Mouse (Mus musculus): ENCODE results near the gene Zhx3. TPM values are rescaled to one million over a fixed set of nuclear protein-coding genes. Genes with fewer than 3 reads are reported as not detected.

Gene Zhx3
- polyA plus RNA-seq, 1 experiment from 2014 or later, result 13.3 TPM

GRCm38 (mm10) chr2:160798206-160798605, 74.6 kb downstream of the Zhx3 start:
- Histone ChIP-seq H3K27me3 (no peaks in the 10 kb centered on the region), H3K9ac (no peak overlapping the region), H3K4me1 (no peaks in the 10 kb centered on the region), H3K4me3 (no peak overlapping the region), H3K9me3 (no peaks in the 10 kb centered on the region), H3K27ac (no peak overlapping the region), H3K36me3 (no peaks in the 10 kb centered on the region), H3K4me2 (no peak overlapping the region)
- ATAC-seq (ENCODE audit: insufficient number of reproducible peaks, low FRiP score, low TSS enrichment, low read depth), result no peak
- 79% methylated on average over 1 of the region's 1 CpGs for WGBS

DNA sequence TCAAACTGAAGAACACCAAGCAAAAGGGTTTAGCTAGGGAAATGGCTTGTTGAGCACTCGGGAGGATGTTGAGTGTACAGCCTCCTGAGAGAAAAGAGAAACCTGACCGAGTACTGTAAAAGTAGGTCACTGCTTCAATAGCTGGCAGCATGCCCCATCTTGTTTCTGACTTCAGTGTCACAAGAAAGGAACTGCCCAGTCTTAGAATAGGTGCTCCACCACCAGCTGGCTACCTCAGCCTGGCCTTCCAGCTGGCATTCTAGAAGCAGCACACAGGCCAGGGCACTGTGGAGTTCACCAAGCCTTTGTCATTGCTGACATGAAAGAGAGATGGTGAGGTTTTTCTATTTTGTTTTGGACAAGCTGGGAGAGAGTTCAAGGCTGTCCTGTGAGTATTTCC, 75.8 kb downstream of the Zhx3 start:
- no peaks in the 10 kb centered on the region for H3K9me3 ChIP-seq
- H3K4me3 ChIP-seq, result no peak overlapping the region
- no peak for ATAC-seq (ENCODE audit: insufficient number of reproducible peaks, low FRiP score, low TSS enrichment, low read depth)
- no peak overlapping the region for H3K4me2 ChIP-seq
- no peak overlapping the region for H3K9ac ChIP-seq
- no peak overlapping the region for H3K27ac ChIP-seq
- H3K4me1 ChIP-seq, result no peaks in the 10 kb centered on the region
- WGBS, result 52% methylated on average over 2 of the region's 2 CpGs
- H3K36me3 ChIP-seq, result no peaks in the 10 kb centered on the region
- no peaks in the 10 kb centered on the region for H3K27me3 ChIP-seq

DNA sequence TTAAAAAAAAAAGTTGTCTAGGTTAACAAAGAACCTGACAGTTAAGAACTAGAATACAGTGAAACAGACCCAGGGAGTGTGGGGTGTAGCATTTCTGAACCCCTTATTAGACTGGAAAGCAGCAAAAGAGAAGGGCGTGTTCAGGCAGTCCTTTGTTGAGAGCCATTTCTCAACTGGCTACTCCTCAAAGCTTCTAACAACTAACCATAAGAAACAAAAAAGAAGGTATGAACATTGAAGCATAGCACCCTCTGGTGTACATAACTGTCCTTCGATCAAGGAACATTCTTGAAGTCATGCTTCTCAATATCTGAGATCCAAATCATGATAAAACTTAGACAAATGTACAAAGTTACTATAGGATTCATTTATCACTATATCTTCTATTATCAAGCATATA, 79.7 kb downstream of the Zhx3 start:
- H3K4me3 ChIP-seq, result no peak overlapping the region
- H3K27ac ChIP-seq, result no peak overlapping the region
- no peaks in the 10 kb centered on the region for H3K27me3 ChIP-seq
- no peak overlapping the region for H3K4me2 ChIP-seq
- H3K9ac ChIP-seq, result no peak overlapping the region
- ATAC-seq (ENCODE audit: insufficient number of reproducible peaks, low FRiP score, low TSS enrichment, low read depth), result no peak
- WGBS, result 69% methylated on average over 2 of the region's 2 CpGs
- H3K36me3 ChIP-seq, result no peaks in the 10 kb centered on the region
- no peaks in the 10 kb centered on the region for H3K4me1 ChIP-seq
- no peaks in the 10 kb centered on the region for H3K9me3 ChIP-seq

GRCm38 (mm10) chr2:160789741-160790140, 83.1 kb downstream of the Zhx3 start:
- Histone ChIP-seq H3K36me3 (no peaks in the 10 kb centered on the region), H3K9me3 (no peaks in the 10 kb centered on the region), H3K4me2 (no peak overlapping the region), H3K27ac (no peak overlapping the region), H3K27me3 (no peaks in the 10 kb centered on the region), H3K4me1 (peaks cover 8% of the 10 kb centered on the region; the same call in 1 of the 2 replicates), H3K9ac (no peak overlapping the region), H3K4me3 (no peak overlapping the region)
- ATAC-seq (ENCODE audit: insufficient number of reproducible peaks, low FRiP score, low TSS enrichment, low read depth), result no peak

- Histone ChIP-seq H3K4me3 (no peak overlapping the region), H3K4me2 (no peak overlapping the region), H3K36me3 (no peaks in the 10 kb centered on the region), H3K4me1 (peaks cover 8% of the 10 kb centered on the region; the same call in 1 of the 2 replicates), H3K27me3 (no peaks in the 10 kb centered on the region), H3K27ac (no peak overlapping the region), H3K9me3 (no peaks in the 10 kb centered on the region), H3K9ac (no peak overlapping the region)
- WGBS, result 80% methylated on average over 1 of the region's 1 CpGs
- no peak for ATAC-seq (ENCODE audit: insufficient number of reproducible peaks, low FRiP score, low TSS enrichment, low read depth)
These were observed 83.8 kb downstream of the Zhx3 start for GRCm38 (mm10) chr2:160789046-160789445.

- Histone ChIP-seq H3K4me1 (peaks cover 8% of the 10 kb centered on the region; the same call in 1 of the 2 replicates), H3K9me3 (no peaks in the 10 kb centered on the region), H3K4me3 (no peak overlapping the region), H3K36me3 (peaks cover 8% of the 10 kb centered on the region; the same call in 1 of the 2 replicates), H3K4me2 (no peak overlapping the region), H3K27ac (no peak overlapping the region; the same call in 1 of the 2 replicates), H3K27me3 (no peaks in the 10 kb centered on the region), H3K9ac (no peak overlapping the region)
- no peak for ATAC-seq (ENCODE audit: insufficient number of reproducible peaks, low FRiP score, low TSS enrichment, low read depth)
- 46% methylated on average over 1 of the region's 1 CpGs for WGBS
These were observed 86.5 kb downstream of the Zhx3 start for GRCm38 (mm10) chr2:160786333-160786732.

GRCm38 (mm10) chr2:160780834-160781219, 92.0 kb downstream of the Zhx3 start:
- Histone ChIP-seq H3K4me2 (no peak overlapping the region), H3K9ac (no peak overlapping the region), H3K4me1 (0 out of 2 replicates have a peak, but pooled peaks cover 1% of the 10 kb centered on the region), H3K9me3 (no peaks in the 10 kb centered on the region), H3K27ac (no peak overlapping the region), H3K36me3 (peaks cover 32% of the 10 kb centered on the region), H3K4me3 (no peak overlapping the region), H3K27me3 (no peaks in the 10 kb centered on the region)
- 91% methylated on average over 2 of the region's 2 CpGs for WGBS
- ATAC-seq (ENCODE audit: insufficient number of reproducible peaks, low FRiP score, low TSS enrichment, low read depth), result no peak

DNA sequence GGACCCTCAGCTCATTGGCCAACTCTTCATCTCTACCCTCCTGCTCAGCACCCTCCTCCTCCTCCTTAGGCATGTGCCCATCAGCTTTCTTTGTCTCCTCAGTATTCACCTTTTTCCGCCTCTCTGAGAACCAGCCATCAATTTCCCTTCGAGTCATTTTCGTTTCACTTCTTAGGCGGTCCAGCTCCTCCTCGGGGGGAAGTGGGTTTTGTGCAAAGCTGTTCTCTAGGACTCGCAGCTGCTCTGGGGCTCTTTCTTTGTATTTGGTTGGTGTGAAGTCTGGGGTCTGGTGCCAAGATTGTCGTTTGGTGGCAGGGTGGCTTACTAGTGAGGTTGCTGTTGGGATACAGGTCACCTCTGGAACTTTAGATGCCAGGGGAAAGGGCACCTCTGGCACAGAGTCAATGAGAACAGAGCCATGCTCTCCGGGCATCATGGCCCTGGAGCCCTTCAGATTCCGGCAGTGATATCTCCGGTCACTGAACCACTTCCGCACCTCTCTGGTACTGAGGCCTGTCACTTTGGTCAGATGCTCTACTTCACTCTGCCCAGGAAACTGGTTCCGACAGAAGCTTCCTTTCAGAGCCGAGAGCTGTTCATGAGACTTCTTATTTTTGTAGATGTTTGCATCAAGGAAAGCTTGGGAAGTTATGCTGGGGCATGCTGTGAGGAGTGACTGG, 92.5 kb downstream of the Zhx3 start:
- no peaks in the 10 kb centered on the region for H3K4me1 ChIP-seq
- no peak overlapping the region for H3K4me3 ChIP-seq
- no peaks in the 10 kb centered on the region for H3K9me3 ChIP-seq
- no peak overlapping the region for H3K9ac ChIP-seq
- no peaks in the 10 kb centered on the region for H3K27me3 ChIP-seq
- H3K27ac ChIP-seq, result no peak overlapping the region
- peaks cover 32% of the 10 kb centered on the region for H3K36me3 ChIP-seq
- WGBS, result 89% methylated on average over 13 of the region's 13 CpGs
- ATAC-seq (ENCODE audit: insufficient number of reproducible peaks, low FRiP score, low TSS enrichment, low read depth), result no peak
- no peak overlapping the region for H3K4me2 ChIP-seq

GRCm38 (mm10) chr2:160778034-160778433, 94.8 kb downstream of the Zhx3 start:
- Histone ChIP-seq H3K27me3 (no peaks in the 10 kb centered on the region), H3K4me3 (no peak overlapping the region), H3K9ac (no peak overlapping the region), H3K36me3 (peaks cover 32% of the 10 kb centered on the region), H3K27ac (no peak overlapping the region), H3K4me2 (no peak overlapping the region), H3K4me1 (no peaks in the 10 kb centered on the region), H3K9me3 (no peaks in the 10 kb centered on the region)
- ATAC-seq (ENCODE audit: insufficient number of reproducible peaks, low FRiP score, low TSS enrichment, low read depth), result no peak
- 73% methylated on average over 2 of the region's 2 CpGs for WGBS

GRCm38 (mm10) chr2:160771325-160772276, 101.2 kb downstream of the Zhx3 start:
- no peaks in the 10 kb centered on the region for H3K9me3 ChIP-seq
- no peak overlapping the region for H3K27ac ChIP-seq
- no peak overlapping the region for H3K4me3 ChIP-seq
- no peaks in the 10 kb centered on the region for H3K4me1 ChIP-seq
- H3K4me2 ChIP-seq, result no peak overlapping the region
- ATAC-seq (ENCODE audit: insufficient number of reproducible peaks, low FRiP score, low TSS enrichment, low read depth), result no peak
- H3K9ac ChIP-seq, result no peak overlapping the region
- 87% methylated on average over 8 of the region's 8 CpGs for WGBS
- H3K27me3 ChIP-seq, result no peaks in the 10 kb centered on the region
- H3K36me3 ChIP-seq, result peaks cover 12% of the 10 kb centered on the region; the same call in 1 of the 2 replicates

DNA sequence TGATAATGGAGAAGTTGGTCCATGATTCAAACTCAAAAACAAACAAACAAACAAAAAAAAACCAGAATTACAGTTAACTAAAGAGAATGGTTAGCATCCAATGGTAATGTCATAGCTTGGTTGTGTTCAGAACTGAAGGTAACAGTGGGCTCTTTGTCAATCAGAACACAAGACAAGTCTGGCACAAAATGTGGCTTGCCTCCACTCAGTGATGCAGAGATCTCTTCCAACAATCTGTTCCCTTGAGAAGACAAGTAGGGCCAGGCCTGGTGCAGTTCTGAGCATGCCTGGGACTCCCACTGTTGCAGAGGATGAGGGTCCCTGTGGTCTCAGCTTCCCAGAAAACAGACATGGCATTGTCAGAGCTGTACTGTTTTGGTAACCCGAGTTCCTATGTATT, 101.9 kb downstream of the Zhx3 start:
- Histone ChIP-seq H3K9me3 (no peaks in the 10 kb centered on the region), H3K4me2 (no peak overlapping the region), H3K4me3 (no peak overlapping the region), H3K9ac (no peak overlapping the region), H3K27ac (no peak overlapping the region), H3K4me1 (no peaks in the 10 kb centered on the region), H3K27me3 (no peaks in the 10 kb centered on the region), H3K36me3 (peaks cover 14% of the 10 kb centered on the region)
- 92% methylated on average over 1 of the region's 1 CpGs for WGBS
- ATAC-seq (ENCODE audit: insufficient number of reproducible peaks, low FRiP score, low TSS enrichment, low read depth), result no peak

DNA sequence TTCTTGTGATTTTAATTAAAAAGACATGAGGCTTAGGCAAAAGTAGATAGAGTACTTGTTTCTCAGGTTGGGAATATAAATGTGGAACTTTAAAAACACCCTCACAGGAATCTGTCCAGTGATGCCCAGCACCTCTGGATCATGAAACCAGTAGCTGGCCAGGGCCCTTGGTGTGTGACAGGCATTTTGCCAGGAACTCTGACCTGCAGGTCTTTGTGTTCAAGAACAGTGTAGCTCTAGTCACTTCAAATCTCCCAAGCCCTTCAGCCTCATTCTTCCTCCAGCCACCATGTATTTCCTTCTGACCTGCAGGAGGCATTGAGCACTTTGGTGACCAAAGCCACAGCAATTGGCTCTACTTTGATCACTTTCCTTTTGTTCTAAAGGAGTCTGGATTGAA, 102.4 kb downstream of the Zhx3 start:
- Histone ChIP-seq H3K4me3 (no peak overlapping the region), H3K36me3 (peaks cover 17% of the 10 kb centered on the region), H3K9ac (no peak overlapping the region), H3K27ac (no peak overlapping the region), H3K4me2 (no peak overlapping the region), H3K4me1 (no peaks in the 10 kb centered on the region), H3K27me3 (no peaks in the 10 kb centered on the region), H3K9me3 (no peaks in the 10 kb centered on the region)
- no peak for ATAC-seq (ENCODE audit: insufficient number of reproducible peaks, low FRiP score, low TSS enrichment, low read depth)
